Mouse (Mus musculus): ENCODE measurements around the gene Grcc10. TPM values are rescaled to one million over a fixed set of nuclear protein-coding genes. Genes with fewer than 3 reads are reported as not detected.

Grcc10 gene
- polyA plus RNA-seq, 1 experiment from 2014 or later, result 440 TPM

DNA sequence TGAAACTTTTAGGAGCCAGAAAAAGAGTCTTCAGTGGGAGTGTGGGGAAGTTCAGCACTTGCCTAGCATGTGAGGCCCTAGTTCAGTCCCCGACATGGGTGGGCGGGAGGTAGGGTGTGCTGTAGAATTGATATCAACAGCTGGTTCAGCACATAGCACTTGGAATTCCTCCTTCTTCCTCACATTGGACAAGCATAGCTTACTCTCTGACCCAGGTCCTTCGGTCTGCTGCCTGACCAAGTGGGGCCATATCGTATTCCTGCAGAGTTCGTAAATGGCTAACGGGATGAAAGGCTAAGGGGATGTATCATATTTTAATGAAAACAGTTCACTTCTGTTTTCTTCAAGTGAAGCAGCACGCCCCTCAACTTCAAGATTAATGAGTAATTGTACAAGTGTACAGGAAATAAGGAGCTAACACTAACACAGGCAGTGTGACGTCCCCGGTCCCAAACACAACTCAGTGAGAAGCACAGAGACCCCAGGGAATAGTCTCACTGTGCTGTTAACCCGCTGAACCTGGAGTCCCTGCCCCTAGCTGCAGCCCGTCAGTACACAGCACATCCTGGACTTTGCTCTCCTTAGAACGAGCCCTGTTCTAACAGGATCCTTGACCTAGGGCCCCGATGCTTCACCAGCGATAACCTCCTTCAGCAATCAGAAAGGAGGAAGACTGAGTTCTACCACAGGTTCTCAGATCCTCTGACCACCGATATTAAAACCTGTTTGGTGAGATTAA, 47.8 kb downstream of the Grcc10 start:
- H3K27me3 ChIP-seq (replicated peaks; ENCODE audit: control insufficient read depth, insufficient read depth, low read length), result no peaks in the 10 kb centered on the region
- peak; percentile 38; the same call in 1 of the 2 replicates for ATAC-seq (replicated peaks; ENCODE audit: low FRiP score, low TSS enrichment, low read depth)
- peaks cover 10% of the 10 kb centered on the region for H3K4me1 ChIP-seq (replicated peaks; ENCODE audit: control insufficient read depth, insufficient read depth, low read length)
- no peaks in the 10 kb centered on the region; the same call in 1 of the 2 replicates for H3K36me3 ChIP-seq (ENCODE audit: control insufficient read depth, insufficient read depth, low read length)
- H3K9me3 ChIP-seq (ENCODE audit: control insufficient read depth, low read length), result no peaks in the 10 kb centered on the region
- H3K9ac ChIP-seq (ENCODE audit: low read length), result no peak overlapping the region
- no peak for DNase-seq (ENCODE audit: low spot score)
- H3K27ac ChIP-seq (ENCODE audit: low read depth), result 0 out of 2 replicates have a peak overlapping the region, but pooled peaks have one; percentile 2
- no peak overlapping the region for H3K4me3 ChIP-seq (ENCODE audit: low read depth, low read length)
- whole genome bisulfite sequencing, result 67% methylated on average over 15 of the region's 15 CpGs
- H3K4me2 ChIP-seq (ENCODE audit: low read length), result no peak overlapping the region

DNA sequence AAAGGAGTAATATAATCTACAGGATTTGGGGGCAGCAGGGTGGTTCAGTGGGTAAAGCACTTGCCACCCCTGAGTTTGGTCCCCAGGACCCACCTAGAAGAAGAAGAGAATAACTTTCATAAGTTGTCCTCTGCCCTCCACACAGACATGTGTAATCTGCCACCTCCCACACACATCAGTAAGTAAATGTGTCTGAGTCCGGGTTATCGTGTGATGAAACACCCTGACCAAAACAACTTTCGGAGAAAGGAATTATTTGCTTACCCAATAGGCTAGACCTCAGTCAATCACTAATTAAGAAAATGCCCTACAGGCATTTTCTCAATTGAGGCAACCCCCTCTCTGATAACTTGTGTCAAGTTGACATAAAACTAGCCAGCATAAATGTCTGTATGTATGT, 50.7 kb downstream of the Grcc10 start:
- Histone ChIP-seq H3K9ac (ENCODE audit: low read length) (no peak overlapping the region), H3K9me3 (ENCODE audit: control insufficient read depth, low read length) (no peaks in the 10 kb centered on the region), H3K36me3 (ENCODE audit: control insufficient read depth, insufficient read depth, low read length) (no peaks in the 10 kb centered on the region), H3K4me1 (replicated peaks; ENCODE audit: control insufficient read depth, insufficient read depth, low read length) (peaks cover 10% of the 10 kb centered on the region), H3K27me3 (replicated peaks; ENCODE audit: control insufficient read depth, insufficient read depth, low read length) (no peaks in the 10 kb centered on the region), H3K4me2 (ENCODE audit: low read length) (no peak overlapping the region), H3K4me3 (ENCODE audit: low read depth, low read length) (no peak overlapping the region), H3K27ac (ENCODE audit: low read depth) (no peak overlapping the region)
- DNase-seq (ENCODE audit: low spot score) (no peak), ATAC-seq (replicated peaks; ENCODE audit: low FRiP score, low TSS enrichment, low read depth) (no peak)
- 95% methylated on average over 3 of the region's 3 CpGs for WGBS

MicroRNA genes within 50 kb of the gene (microRNA counts, 519-probe panel; counts per million panel counts)
- microRNA mmu-miR-141, result 3,807 counts per million, percentile 55 among the panel's probes with 10 or more counts
- microRNA mmu-miR-200c, result 5,090 counts per million, percentile 88 among the panel's probes with 10 or more counts

Small RNA genes lying within 50 kb of the gene (microRNA-seq; reads per million reads assigned to microRNA genes)
- 2,280 reads per million, percentile 85 among the genes with 10 or more reads in this experiment for gene Mir141
- gene Mir200c, result 13,027 reads per million, percentile 97 among the genes with 10 or more reads in this experiment

Other genes starting within 250 kb of the Grcc10 start
- 0.92 and 1.1 TPM in 2 replicates for gene C1rl, start 248.3 kb downstream of the Grcc10 start, polyA plus RNA-seq (2014; fragmentation: Nextera tagmentation; extraction: Ambion mirVana)
- 1.7 and 1.8 TPM in 2 replicates for gene C1ra, start 229.0 kb downstream of the Grcc10 start, polyA plus RNA-seq (2014; fragmentation: Nextera tagmentation; extraction: Ambion mirVana)
- 1.3 and 1.6 TPM in 2 replicates for gene C1s1, start 199.0 kb downstream of the Grcc10 start, polyA plus RNA-seq (2014; fragmentation: Nextera tagmentation; extraction: Ambion mirVana)
- not detected in 2 replicates for gene C1rb, start 171.1 kb downstream of the Grcc10 start, polyA plus RNA-seq (2014; fragmentation: Nextera tagmentation; extraction: Ambion mirVana)
- not detected in 2 replicates for gene C1s2, start 105.3 kb downstream of the Grcc10 start, polyA plus RNA-seq (2014; fragmentation: Nextera tagmentation; extraction: Ambion mirVana)
- 75.5 and 79.8 TPM in 2 replicates for gene Lpcat3, start 78.3 kb downstream of the Grcc10 start, polyA plus RNA-seq (2014; fragmentation: Nextera tagmentation; extraction: Ambion mirVana)
- gene Emg1, start 29.2 kb downstream of the Grcc10 start, polyA plus RNA-seq (2014; fragmentation: Nextera tagmentation; extraction: Ambion mirVana), result 248 and 249 TPM in 2 replicates
- gene Phb2, start 29.0 kb downstream of the Grcc10 start, polyA plus RNA-seq (2014; fragmentation: Nextera tagmentation; extraction: Ambion mirVana), result 414 and 436 TPM in 2 replicates
- gene Ptpn6, start 2.7 kb downstream of the Grcc10 start, polyA plus RNA-seq (2014; fragmentation: Nextera tagmentation; extraction: Ambion mirVana), result 11.7 and 14.1 TPM in 2 replicates
- gene Gm45234, start 14.6 kb upstream of the Grcc10 start, polyA plus RNA-seq (2014; fragmentation: Nextera tagmentation; extraction: Ambion mirVana), result not detected in 2 replicates
- 12.1 TPM in 2 replicates for gene Atn1, start 15.2 kb upstream of the Grcc10 start, polyA plus RNA-seq (2014; fragmentation: Nextera tagmentation; extraction: Ambion mirVana)
- 7.6 and 8.0 TPM in 2 replicates for gene Eno2, start 28.3 kb upstream of the Grcc10 start, polyA plus RNA-seq (2014; fragmentation: Nextera tagmentation; extraction: Ambion mirVana)
- 0.45 and 0.47 TPM in 2 replicates for gene Lrrc23, start 38.4 kb upstream of the Grcc10 start, polyA plus RNA-seq (2014; fragmentation: Nextera tagmentation; extraction: Ambion mirVana)
- 7.3 and 7.4 TPM in 2 replicates for gene Spsb2, start 67.3 kb upstream of the Grcc10 start, polyA plus RNA-seq (2014; fragmentation: Nextera tagmentation; extraction: Ambion mirVana)
- 1,059 and 1,108 TPM in 2 replicates for gene Tpi1, start 72.9 kb upstream of the Grcc10 start, polyA plus RNA-seq (2014; fragmentation: Nextera tagmentation; extraction: Ambion mirVana)
- gene Usp5, start 88.1 kb upstream of the Grcc10 start, polyA plus RNA-seq (2014; fragmentation: Nextera tagmentation; extraction: Ambion mirVana), result 126 and 127 TPM in 2 replicates
- gene Cdca3, start 88.2 kb upstream of the Grcc10 start, polyA plus RNA-seq (2014; fragmentation: Nextera tagmentation; extraction: Ambion mirVana), result 178 and 183 TPM in 2 replicates
- gene Gnb3, start 98.9 kb upstream of the Grcc10 start, polyA plus RNA-seq (2014; fragmentation: Nextera tagmentation; extraction: Ambion mirVana), result 2.7 TPM in 2 replicates
- 28.1 and 28.8 TPM in 2 replicates for gene P3h3, start 116.4 kb upstream of the Grcc10 start, polyA plus RNA-seq (2014; fragmentation: Nextera tagmentation; extraction: Ambion mirVana)
- gene Gpr162, start 122.6 kb upstream of the Grcc10 start, polyA plus RNA-seq (2014; fragmentation: Nextera tagmentation; extraction: Ambion mirVana), result 0.65 and 1.2 TPM in 2 replicates
- gene Cd4, start 146.8 kb upstream of the Grcc10 start, polyA plus RNA-seq (2014; fragmentation: Nextera tagmentation; extraction: Ambion mirVana), result 0.28 and 0.37 TPM in 2 replicates
- gene Lag3, start 170.3 kb upstream of the Grcc10 start, polyA plus RNA-seq (2014; fragmentation: Nextera tagmentation; extraction: Ambion mirVana), result 1.8 and 2.1 TPM in 2 replicates
- gene Ptms, start 178.7 kb upstream of the Grcc10 start, polyA plus RNA-seq (2014; fragmentation: Nextera tagmentation; extraction: Ambion mirVana), result 232 and 257 TPM in 2 replicates
- 352 and 357 TPM in 2 replicates for gene Mlf2, start 190.0 kb upstream of the Grcc10 start, polyA plus RNA-seq (2014; fragmentation: Nextera tagmentation; extraction: Ambion mirVana)
- 155 and 159 TPM in 2 replicates for gene Cops7a, start 224.2 kb upstream of the Grcc10 start, polyA plus RNA-seq (2014; fragmentation: Nextera tagmentation; extraction: Ambion mirVana)

Data from intestine, embryonic 14.5 days (tissue).